Comparison of ENCODE assay signal across 8 mouse cellular contexts in the genomic region with DNA sequence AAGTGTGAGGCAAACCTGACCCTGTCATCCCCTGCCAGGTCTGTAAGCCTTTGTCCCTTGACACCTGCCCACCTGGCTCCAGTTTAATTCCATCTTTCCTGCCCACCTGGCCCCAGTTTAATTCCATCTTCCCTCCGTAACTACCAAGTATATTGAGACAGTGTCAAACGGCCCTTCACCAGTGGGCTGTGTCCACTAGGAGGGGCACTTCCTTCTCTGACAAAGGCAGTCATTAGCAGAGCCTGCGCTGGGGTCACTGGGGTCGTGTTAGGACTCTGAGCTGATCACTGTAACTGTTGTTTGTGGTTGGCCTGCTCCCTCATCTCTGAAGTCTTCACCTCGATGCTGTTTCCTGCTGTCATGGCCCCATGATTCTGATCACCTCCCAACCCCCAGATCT. TPM values are rescaled to one million over a fixed set of nuclear protein-coding genes. Genes with fewer than 3 reads are reported as not detected.
DNase-seq lines count a peak whose midpoint lies in the region; ATAC-seq and TF ChIP-seq lines count a peak whose summit lies in the region.
"Had no signal": no experiment of that assay in that cellular context is flagged by ENCODE, and none has a peak within 500 bp of the region (broad histone marks: within the 10 kb centered on the region; RNA-seq: fewer than 3 reads in every experiment).

No protein-coding gene starts in this region.

- no peaks in the 10 kb centered on the region for H3K27me3 ChIP-seq in intestine, postnatal 0 days (replicated peaks; ENCODE audit: control insufficient read depth, insufficient read depth, low read length)
- H3K27me3 ChIP-seq in intestine, embryonic 15.5 days (replicated peaks), result no peaks in the 10 kb centered on the region
- no peaks in the 10 kb centered on the region for H3K27me3 ChIP-seq in kidney, postnatal 0 days (ENCODE audit: insufficient read depth, low read length)

- H3K27ac ChIP-seq in intestine, postnatal 0 days (ENCODE audit: low read depth, low read length), result no peak overlapping the region
- no peak overlapping the region for H3K27ac ChIP-seq in intestine, embryonic 15.5 days
- no peak overlapping the region for H3K27ac ChIP-seq in kidney, postnatal 0 days

- no peaks in the 10 kb centered on the region for H3K9me3 ChIP-seq in intestine, postnatal 0 days (ENCODE audit: control insufficient read depth)
- H3K9me3 ChIP-seq in intestine, embryonic 15.5 days, result no peaks in the 10 kb centered on the region
- H3K9me3 ChIP-seq in kidney, postnatal 0 days (replicated peaks; ENCODE audit: low read length), result no peaks in the 10 kb centered on the region

- WGBS in intestine, postnatal 0 days, result 44% methylated on average over 5 of the region's 5 CpGs
- WGBS in intestine, embryonic 15.5 days, result 42% methylated on average over 5 of the region's 5 CpGs
- WGBS in kidney, postnatal 0 days, result 37% methylated on average over 5 of the region's 5 CpGs

- peak; percentile 67 for TF ChIP-seq CTCF in intestine, postnatal 0 days (IDR thresholded peaks at IDR 0.05; ENCODE audit: low read depth)
- peak; percentile 59 for TF ChIP-seq CTCF in kidney, postnatal 0 days (IDR thresholded peaks at IDR 0.05; ENCODE audit: low read depth)

- H3K9ac ChIP-seq in intestine, postnatal 0 days (ENCODE audit: low read depth, low read length), result no peak overlapping the region
- no peak overlapping the region for H3K9ac ChIP-seq in intestine, embryonic 15.5 days
- H3K9ac ChIP-seq in kidney, postnatal 0 days (ENCODE audit: low read depth, low read length), result no peak overlapping the region

- ATAC-seq in intestine, postnatal 0 days, result no peak
- ATAC-seq in intestine, embryonic 15.5 days, result no peak
- ATAC-seq in kidney, postnatal 0 days (replicated peaks; ENCODE audit: low FRiP score, low read depth), result no peak

- no peaks in the 10 kb centered on the region for H3K4me1 ChIP-seq in intestine, postnatal 0 days (replicated peaks; ENCODE audit: control insufficient read depth, insufficient read depth, low read length)
- H3K4me1 ChIP-seq in intestine, embryonic 15.5 days (replicated peaks), result no peaks in the 10 kb centered on the region
- no peaks in the 10 kb centered on the region for H3K4me1 ChIP-seq in kidney, postnatal 0 days (replicated peaks; ENCODE audit: insufficient read depth, low read length)

- H3K4me2 ChIP-seq in intestine, postnatal 0 days (replicated peaks; ENCODE audit: low read depth), result no peak overlapping the region
- no peak overlapping the region for H3K4me2 ChIP-seq in intestine, embryonic 15.5 days (replicated peaks)
- H3K4me2 ChIP-seq in kidney, postnatal 0 days (ENCODE audit: low read length), result no peak overlapping the region

- peak; percentile 14 for DNase-seq in urinary bladder, postnatal 14 days (ENCODE audit: low spot score)
- DNase-seq in urinary bladder, postnatal 4 days (ENCODE audit: low spot score in 2 of 2), result no peak
- no peak for DNase-seq in kidney, postnatal 0 days (ENCODE audit: low spot score)
- DNase-seq in ovary, postnatal 36 days (ENCODE audit: low spot score), result no peak
- DNase-seq in thymus, postnatal 0 days (ENCODE audit: low spot score), result no peak
- DNase-seq: heart, adult 11 months had no signal

- H3K4me3 ChIP-seq in intestine, postnatal 0 days (ENCODE audit: low read depth, low read length), result no peak overlapping the region
- H3K4me3 ChIP-seq in intestine, embryonic 15.5 days (replicated peaks), result no peak overlapping the region
- H3K4me3 ChIP-seq in kidney, postnatal 0 days (replicated peaks; ENCODE audit: low read depth, low read length), result no peak overlapping the region

- no peaks in the 10 kb centered on the region for H3K36me3 ChIP-seq in intestine, postnatal 0 days (ENCODE audit: control insufficient read depth, insufficient read depth)
- no peaks in the 10 kb centered on the region for H3K36me3 ChIP-seq in intestine, embryonic 15.5 days
- H3K36me3 ChIP-seq in kidney, postnatal 0 days (ENCODE audit: insufficient read depth, low read length), result no peaks in the 10 kb centered on the region

RNA-seq across cellular contexts. Expression of gene Zfp768, which starts 23.3 kb away (rescaled TPM):
- 16.3 and 18.0 TPM in 2 replicates for polyA plus RNA-seq in intestine, postnatal 0 days (2015; fragmentation: Nextera tagmentation; extraction: Ambion mirVana)
- 18.9 and 19.9 TPM in 2 replicates for polyA plus RNA-seq in intestine, embryonic 15.5 days (2015; fragmentation: Nextera tagmentation; extraction: Ambion mirVana)
- polyA plus RNA-seq in kidney, postnatal 0 days (2015; fragmentation: Nextera tagmentation; extraction: Ambion mirVana), result 21.2 and 22.2 TPM in 2 replicates
- 2.5 TPM in 2 replicates for polyA plus RNA-seq in thymus, postnatal 0 days (2015; fragmentation: Nextera tagmentation; extraction: Ambion mirVana)

RNA-seq across cellular contexts. Expression of gene Itgal, which starts 26.0 kb away (rescaled TPM):
- polyA plus RNA-seq in intestine, postnatal 0 days (2015; fragmentation: Nextera tagmentation; extraction: Ambion mirVana), result 0.69 and 0.87 TPM in 2 replicates
- polyA plus RNA-seq in intestine, embryonic 15.5 days (2015; fragmentation: Nextera tagmentation; extraction: Ambion mirVana), result 2.0 and 2.5 TPM in 2 replicates
- 0.93 and 1.1 TPM in 2 replicates for polyA plus RNA-seq in kidney, postnatal 0 days (2015; fragmentation: Nextera tagmentation; extraction: Ambion mirVana)
- 81.6 and 96.5 TPM in 2 replicates for polyA plus RNA-seq in thymus, postnatal 0 days (2015; fragmentation: Nextera tagmentation; extraction: Ambion mirVana)

RNA-seq across cellular contexts. Expression of gene Sephs2, which starts 48.2 kb away (rescaled TPM):
- 335 and 364 TPM in 2 replicates for polyA plus RNA-seq in intestine, postnatal 0 days (2015; fragmentation: Nextera tagmentation; extraction: Ambion mirVana)
- 205 and 233 TPM in 2 replicates for polyA plus RNA-seq in intestine, embryonic 15.5 days (2015; fragmentation: Nextera tagmentation; extraction: Ambion mirVana)
- 207 and 215 TPM in 2 replicates for polyA plus RNA-seq in kidney, postnatal 0 days (2015; fragmentation: Nextera tagmentation; extraction: Ambion mirVana)
- polyA plus RNA-seq in thymus, postnatal 0 days (2015; fragmentation: Nextera tagmentation; extraction: Ambion mirVana), result 146 and 151 TPM in 2 replicates

RNA-seq across cellular contexts. Expression of gene Zfp747, which starts 53.8 kb away (rescaled TPM):
- 7.3 and 9.0 TPM in 2 replicates for polyA plus RNA-seq in intestine, postnatal 0 days (2015; fragmentation: Nextera tagmentation; extraction: Ambion mirVana)
- 10.5 and 11.5 TPM in 2 replicates for polyA plus RNA-seq in intestine, embryonic 15.5 days (2015; fragmentation: Nextera tagmentation; extraction: Ambion mirVana)
- 5.5 and 6.8 TPM in 2 replicates for polyA plus RNA-seq in kidney, postnatal 0 days (2015; fragmentation: Nextera tagmentation; extraction: Ambion mirVana)
- polyA plus RNA-seq in thymus, postnatal 0 days (2015; fragmentation: Nextera tagmentation; extraction: Ambion mirVana), result 7.3 and 8.0 TPM in 2 replicates

Comparison
In these comparisons a context has a peak if more than half of its experiments do, and no peak if none do; other contexts are left out.
1. RNA of gene Itgal, which starts 26.0 kb away (polyA plus RNA-seq): 81.6 to 96.5 TPM in thymus, postnatal 0 days; 2.0 to 2.5 TPM in intestine, embryonic 15.5 days, 0.93 to 1.1 TPM in kidney, postnatal 0 days and 0.69 to 0.87 TPM in intestine, postnatal 0 days; every median in the first group is over 10 times any median in the second.